Mouse (Mus musculus) ES-E14 (cell line): ENCODE data around the gene Slc37a1. TPM values are rescaled to one million over a fixed set of nuclear protein-coding genes. Genes with fewer than 3 reads are reported as not detected.

Experiments used
- DNase-seq: peaks from one replicate; pipeline ENCODE4 v3.0.0-alpha.2; 2013; ENCODE audit warnings: low read depth, low spot score
- H3K27ac ChIP-seq: 2 replicates; pipeline ENCODE4 v1.5.1; 2012; ENCODE audit warnings: low read depth, mild to moderate bottlenecking, low read length, moderate library complexity, mixed read lengths; ENCODE audit not compliant: poor library complexity, insufficient read depth, severe bottlenecking
- H3K36me3 ChIP-seq: 2 replicates; pipeline ENCODE4 v1.6.1; 2012; ENCODE audit warnings: mild to moderate bottlenecking, low read length, moderate library complexity, mixed read lengths; ENCODE audit not compliant: control insufficient read depth, poor library complexity, insufficient read depth, severe bottlenecking
- H3K4me1 ChIP-seq, 2 experiments: fragments of 150-350 bp in 1 of 2; sonication (generic) in 1 of 2; 2 replicates each; pipeline ENCODE4 v1.6.1; 2012; ENCODE audit warnings: low read length in 2 of 2, mild to moderate bottlenecking in 1 of 2, mixed read lengths in 1 of 2; ENCODE audit not compliant: control insufficient read depth in 2 of 2, insufficient read depth in 2 of 2, poor library complexity in 1 of 2
- H3K4me3 ChIP-seq, 2 experiments: fragments of 150-350 bp in 1 of 2; sonication (generic) in 1 of 2; 2 replicates each; pipeline ENCODE4 v1.5.1; 2012; ENCODE audit warnings: low read length in 2 of 2, low read depth in 1 of 2, mild to moderate bottlenecking in 1 of 2, mixed read lengths in 1 of 2; ENCODE audit not compliant: insufficient read depth in 1 of 2, poor library complexity in 1 of 2, severe bottlenecking in 1 of 2
- H3K9ac ChIP-seq: 2 replicates; pipeline ENCODE4 v1.6.1; 2012; ENCODE audit warnings: low read depth, mild to moderate bottlenecking, low read length, mixed read lengths; ENCODE audit not compliant: poor library complexity, insufficient read depth, severe bottlenecking
- H3K9me3 ChIP-seq: fragments of 150-350 bp; sonication (generic); 2 replicates; pipeline ENCODE4 v1.6.1; 2012; ENCODE audit warnings: low read depth, mild to moderate bottlenecking, low read length; ENCODE audit not compliant: control insufficient read depth, insufficient read depth
- CHD2 ChIP-seq: IDR thresholded peaks from 2 replicates; pipeline ENCODE4 v1.6.1; 2014; ENCODE audit warnings: mild to moderate bottlenecking, low read depth, low read length, inconsistent platforms
- HCFC1 ChIP-seq: IDR thresholded peaks from 2 replicates; pipeline ENCODE4 v1.6.1; 2012; ENCODE audit warnings: low read length, inconsistent platforms, borderline replicate concordance; ENCODE audit not compliant: insufficient read depth
- MAFK ChIP-seq: IDR thresholded peaks from 2 replicates; pipeline ENCODE4 v1.6.1; 2014; ENCODE audit warnings: mild to moderate bottlenecking, low read depth, low read length, inconsistent platforms; ENCODE audit not compliant: insufficient read depth
- ZC3H11A ChIP-seq: IDR thresholded peaks from 2 replicates; pipeline ENCODE4 v1.6.1; 2012; ENCODE audit warnings: low read depth, mild to moderate bottlenecking, inconsistent platforms, low read length, borderline replicate concordance
- ZNF384 ChIP-seq: IDR thresholded peaks from 2 replicates; pipeline ENCODE4 v1.6.1; 2012; ENCODE audit warnings: low read depth, low read length, inconsistent platforms
- in situ Hi-C, 2 experiments: fragments of 600-800 bp; cut with MboI; formaldehyde crosslinking; loops; one replicate each; pipeline ENCODE4 v1.15.1; 2025; ENCODE audit warnings: low sequenced_read_pairs in 2 of 2, inconsistent platforms in 1 of 2; ENCODE audit not compliant: unreplicated experiment in 2 of 2
- total RNA-seq: library from RNA; depleted of rRNA; stranded (reverse); fragments of 300-350 nt; gene quantifications from 2 replicates; pipeline ENCODE4 v1.2.3, GENCODE M21; 2012

Gene Slc37a1
- total RNA-seq, 1 experiment = 37.5 TPM

DNA sequence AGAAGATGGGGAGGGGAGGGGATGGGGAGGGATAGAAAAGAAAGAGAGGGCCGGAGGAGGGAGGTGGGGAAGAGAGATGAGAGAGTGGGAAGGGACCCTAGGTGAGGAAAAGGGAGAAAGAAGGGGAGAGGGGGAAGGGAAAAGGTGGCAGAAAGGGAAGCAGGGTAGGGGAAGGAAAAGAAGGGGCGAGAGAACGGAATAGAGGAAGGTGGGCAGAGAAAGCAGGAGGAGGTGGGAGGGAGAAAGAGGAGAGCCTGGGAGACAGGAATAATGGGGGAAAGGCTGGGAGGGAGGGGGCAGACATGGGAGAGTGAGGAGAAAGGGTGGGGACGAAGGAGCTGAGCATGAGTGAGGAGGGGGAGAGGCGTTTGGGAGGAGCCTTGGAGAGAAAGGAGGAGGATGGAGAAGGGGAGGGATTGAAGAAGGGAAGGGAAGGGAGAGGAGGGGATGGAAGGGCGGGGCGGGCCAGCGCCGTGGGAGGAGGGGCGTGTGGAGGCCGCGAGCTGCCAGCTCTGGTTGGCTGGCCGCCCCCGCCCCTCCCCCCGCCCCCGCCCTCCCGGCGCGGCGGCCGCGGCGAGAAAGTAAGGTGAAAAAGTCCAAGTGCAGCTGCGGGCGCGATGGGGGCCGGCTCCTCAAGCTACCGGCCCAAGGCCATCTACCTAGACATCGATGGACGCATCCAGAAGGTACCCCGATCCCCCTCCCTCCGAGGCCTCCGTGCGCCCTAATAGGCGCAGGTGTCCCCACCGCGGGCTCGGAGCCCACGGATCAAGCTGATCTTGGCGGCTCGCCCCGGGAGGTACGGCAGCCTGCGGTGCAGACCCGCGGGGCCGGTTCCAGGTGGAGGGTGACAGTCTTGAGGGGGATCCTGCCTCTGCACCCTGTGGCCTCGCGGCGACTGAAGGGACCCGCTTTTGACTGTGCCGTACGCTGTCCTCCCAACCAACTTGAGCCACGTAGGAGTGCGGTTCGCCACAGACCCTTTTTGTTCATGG is 99.4 kb downstream of the Slc37a1 start, which contains the start of gene Pde9a:
Gene Pde9a, plus strand, starts transcription at position 540 of the 995 bp plus-strand sequence.
- in situ Hi-C loops = no loop called here
- Histone ChIP-seq H3K4me1 (peaks cover 10 to 19% of the 10 kb centered on the region in 2 experiments), H3K4me3 (peak within 1 kb of the TSS; percentile 65 to 76), H3K9ac (peak within 1 kb of the TSS; percentile 75), H3K27ac (peak within 1 kb of the TSS; percentile 18; the same call in 1 of the 2 replicates), H3K36me3 (no peaks in the 10 kb centered on the region), H3K9me3 (no peaks in the 10 kb centered on the region)
- DNase-seq = peak; percentile 77
- no peak for TF ChIP-seq ZNF384
- TF ChIP-seq CHD2 = no peak
- no peak for TF ChIP-seq HCFC1
- TF ChIP-seq MAFK = no peak
- no peak for TF ChIP-seq ZC3H11A

DNA sequence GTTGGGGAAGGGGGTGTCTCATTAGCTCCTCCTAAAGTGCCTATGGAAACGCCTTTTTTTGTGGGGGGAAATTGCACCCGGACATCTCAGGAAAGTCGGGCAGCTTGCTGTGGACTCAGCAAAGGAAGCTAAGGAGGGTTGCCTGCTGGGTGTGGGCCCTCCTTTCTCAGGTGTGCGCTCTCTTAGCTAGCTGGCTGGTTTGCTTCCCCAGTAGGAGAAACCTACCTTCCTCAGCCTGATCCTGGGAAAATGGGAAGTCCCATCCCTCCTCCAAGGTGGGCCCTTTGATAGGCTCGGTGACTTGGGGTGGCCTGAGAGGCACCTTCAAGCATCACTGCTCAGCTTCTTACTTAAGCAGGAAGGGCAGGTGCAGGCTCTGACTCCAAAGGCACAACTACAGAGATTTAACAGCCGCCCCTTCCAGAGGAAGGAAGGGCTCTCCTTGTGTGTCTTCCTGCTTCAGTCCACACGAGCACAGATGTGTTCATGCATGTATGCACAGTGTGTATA is 100.2 kb downstream of the Slc37a1 start:
- peak overlapping the region; percentile 65 to 76 for H3K4me3 ChIP-seq
- no peak overlapping the region for H3K27ac ChIP-seq
- no peaks in the 10 kb centered on the region for H3K36me3 ChIP-seq
- peaks cover 10 to 19% of the 10 kb centered on the region in 2 experiments for H3K4me1 ChIP-seq
- in situ Hi-C loops = no loop called here
- no peak for DNase-seq
- no peaks in the 10 kb centered on the region for H3K9me3 ChIP-seq
- TF ChIP-seq ZC3H11A (no peak), CHD2 (no peak), MAFK (no peak), HCFC1 (no peak), ZNF384 (no peak)
- H3K9ac ChIP-seq = peak overlapping the region; percentile 75

DNA sequence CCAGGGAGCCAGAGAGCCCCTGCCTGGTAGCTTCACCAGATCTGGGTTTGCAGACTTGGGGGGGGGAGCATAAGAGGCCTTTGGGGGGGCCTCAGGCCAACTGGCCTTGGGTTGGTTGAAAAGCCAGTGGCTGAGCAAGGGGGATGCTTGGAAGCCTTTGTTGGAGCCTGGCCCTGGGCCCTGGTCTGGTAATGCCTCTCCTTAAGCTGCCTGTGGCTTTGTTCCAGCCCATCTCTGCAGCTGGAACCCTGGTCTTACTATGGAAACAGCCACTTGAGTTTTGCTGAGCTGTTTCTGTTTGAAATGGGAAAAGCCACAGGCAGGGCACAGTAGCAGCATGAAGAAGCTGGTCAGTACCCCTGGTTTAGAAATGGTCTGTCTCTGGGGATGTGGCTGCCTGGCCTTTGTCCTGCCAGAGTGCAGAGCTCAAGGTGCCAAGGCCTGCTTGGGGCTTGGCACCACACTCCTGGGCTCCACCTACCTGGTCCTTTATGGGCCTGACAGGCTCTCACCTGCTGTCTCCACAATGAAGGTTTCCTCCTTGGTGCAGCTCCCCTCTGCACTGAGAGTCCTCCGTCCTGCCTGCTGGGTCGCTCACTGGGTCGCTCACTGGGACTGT is 102.9 kb downstream of the Slc37a1 start:
- DNase-seq = no peak
- Histone ChIP-seq H3K36me3 (no peaks in the 10 kb centered on the region), H3K4me3 (no peak overlapping the region), H3K27ac (no peak overlapping the region), H3K9me3 (no peaks in the 10 kb centered on the region), H3K9ac (no peak overlapping the region), H3K4me1 (peaks cover 2 to 9% of the 10 kb centered on the region in 2 experiments)
- TF ChIP-seq ZNF384 (no peak), MAFK (no peak), ZC3H11A (no peak)
- in situ Hi-C loops = no loop called here

DNA sequence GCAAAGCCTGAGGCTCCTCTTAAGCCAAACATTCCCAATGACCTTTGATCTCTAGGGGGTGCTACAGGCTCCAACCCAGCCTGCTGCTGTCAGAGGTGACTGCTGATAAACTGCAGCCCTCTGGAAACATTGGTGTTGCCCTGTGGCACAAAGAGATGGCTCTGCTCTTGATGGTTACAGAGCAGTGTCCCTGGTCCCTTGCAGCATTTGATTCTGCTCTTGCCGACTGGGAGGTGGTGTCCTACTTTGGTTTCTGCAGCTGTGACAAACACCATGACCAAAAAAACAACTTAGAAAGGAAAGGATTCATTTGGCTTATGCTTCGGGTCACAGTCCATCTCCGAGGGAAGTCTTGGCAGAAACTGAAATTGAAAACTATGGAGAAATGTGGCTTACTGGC is 104.9 kb downstream of the Slc37a1 start:
- Histone ChIP-seq H3K27ac (no peak overlapping the region), H3K4me1 (peaks cover 0 to 5% of the 10 kb centered on the region in 2 experiments; a peak in 1 of 4 replicates), H3K4me3 (no peak overlapping the region), H3K36me3 (no peaks in the 10 kb centered on the region), H3K9me3 (no peaks in the 10 kb centered on the region), H3K9ac (no peak overlapping the region)
- DNase-seq = no peak
- in situ Hi-C loops = no loop called here
- TF ChIP-seq CHD2 (no peak), MAFK (no peak), ZNF384 (no peak), ZC3H11A (no peak), HCFC1 (no peak)
